Mouse (Mus musculus): ENCODE measurements at regions not wholly inside any gene's neighbourhood (a gene's known extent, or its start where the extent isn't known, plus 50 kb on each side); places are given as distances from the start of the nearest gene placed in this dataset.

GRCm38 (mm10) chr2:106083801-106084800 is 80.8 kb upstream of the Dnajc24 start:
- no peak for DNase-seq
- intact Hi-C loops (cut with DNase I) = loop anchor here (5.0 kb wide), 2 partner anchors 617 to 747 kb away; no protein-coding TSS in a partner anchor

GRCm38 (mm10) chr2:106083001-106083400 is 79.7 kb upstream of the Dnajc24 start:
- intact Hi-C loops (cut with DNase I) = loop anchor here (5.0 kb wide), 2 partner anchors 616 to 746 kb away; no protein-coding TSS in a partner anchor
- no peak for DNase-seq

- DNase-seq = peak; percentile 35 to 72
- intact Hi-C loops (cut with DNase I) = loop anchor here (1.0 to 5.0 kb wide), 4 partner anchors 466 to 745 kb away; no protein-coding TSS in a partner anchor
Observed at GRCm38 (mm10) chr2:106081951-106082350, 78.6 kb upstream of the Dnajc24 start.

- DNase-seq = no peak
- intact Hi-C loops (cut with DNase I) = loop anchor here (5.0 kb wide), 2 partner anchors 613 to 743 kb away; no protein-coding TSS in a partner anchor
Observed at GRCm38 (mm10) chr2:106080626-106081025, 77.3 kb upstream of the Dnajc24 start.

GRCm38 (mm10) chr2:106078591-106078990 is 75.2 kb upstream of the Dnajc24 start:
- no peak for DNase-seq
- intact Hi-C loops (cut with DNase I) = no loop called here

GRCm38 (mm10) chr2:106074441-106074840 is 71.1 kb upstream of the Dnajc24 start:
- no peak for DNase-seq
- intact Hi-C loops (cut with DNase I) = no loop called here

GRCm38 (mm10) chr2:106064316-106064715 is 61.0 kb upstream of the Dnajc24 start:
- no peak for DNase-seq
- intact Hi-C loops (cut with DNase I) = no loop called here

Measured in heart, postnatal 36 days (tissue).